Mouse (Mus musculus) spleen, adult 2 months (tissue): ENCODE data around the gene Lhx1.

Experiments
- CTCF ChIP-seq: fragments of 200-500 bp; IDR thresholded peaks from 2 replicates; pipeline ENCODE4 v1.5.1; 2011; ENCODE audit warnings: mild to moderate bottlenecking, inconsistent platforms; ENCODE audit not compliant: insufficient read depth, insufficient read length, insufficient replicate concordance; ENCODE audit errors: extremely low read depth
- POLR2A ChIP-seq: fragments of 200-500 bp; IDR thresholded peaks from 2 replicates; pipeline ENCODE4 v1.6.1; 2011; ENCODE audit warnings: low read depth, low read length, inconsistent platforms

- TF ChIP-seq CTCF (no peak), POLR2A (no peak)
Observed at GRCm38 (mm10) chr11:84526976-84527860, 1.9 kb upstream of the Lhx1 start.
